Mouse (Mus musculus) embryonic facial prominence, embryonic 11.5 days (tissue): ENCODE measurements at regions not wholly inside any gene's neighbourhood (a gene's known extent, or its start where the extent isn't known, plus 50 kb on each side); places are given as distances from the start of the nearest gene placed in this dataset.

ENCODE experiments used
- ATAC-seq: fragments of 200-750 bp; cut with Nextera tagmentation; replicated peaks from 2 replicates; pipeline ENCODE4 v1.8.0; 2017; ENCODE audit warnings: low read depth; ENCODE audit not compliant: insufficient number of reproducible peaks, low FRiP score, low TSS enrichment
- DNase-seq: peaks from one replicate; pipeline ENCODE4 v3.0.0-alpha.2; 2015; ENCODE audit warnings: low spot score
- H3K27ac ChIP-seq: fragments of 300-500 bp; sonication (generic); replicated peaks from 2 replicates; pipeline ENCODE4 v1.5.1; 2014; ENCODE audit warnings: mild to moderate bottlenecking, low read depth, low read length, control low read depth
- H3K27me3 ChIP-seq: fragments of 300-500 bp; sonication (generic); 2 replicates; pipeline ENCODE4 v1.6.1; 2014; ENCODE audit warnings: mild to moderate bottlenecking, low read length, moderate library complexity, mixed read lengths; ENCODE audit not compliant: control insufficient read depth, insufficient read depth
- H3K36me3 ChIP-seq: fragments of 300-500 bp; sonication (generic); replicated peaks from 2 replicates; pipeline ENCODE4 v1.6.1; 2014; ENCODE audit warnings: low read depth, mild to moderate bottlenecking, low read length, moderate library complexity, mixed read lengths; ENCODE audit not compliant: control insufficient read depth, insufficient read depth
- H3K4me1 ChIP-seq: fragments of 300-500 bp; sonication (generic); 2 replicates; pipeline ENCODE4 v1.6.1; 2014; ENCODE audit warnings: low read length, mixed read lengths; ENCODE audit not compliant: control insufficient read depth, insufficient read depth
- H3K4me2 ChIP-seq: fragments of 300-500 bp; sonication (generic); 2 replicates; pipeline ENCODE4 v1.6.1; 2014; ENCODE audit warnings: low read depth, mild to moderate bottlenecking, control low read depth, low read length, moderate library complexity
- H3K4me3 ChIP-seq: fragments of 300-500 bp; sonication (generic); 2 replicates; pipeline ENCODE4 v1.5.1; 2014; ENCODE audit warnings: low read depth, low read length, control low read depth
- H3K9ac ChIP-seq: fragments of 300-500 bp; sonication (generic); replicated peaks from 2 replicates; pipeline ENCODE4 v1.6.1; 2014; ENCODE audit warnings: mild to moderate bottlenecking, control low read depth, low read length
- H3K9me3 ChIP-seq: fragments of 300-500 bp; sonication (generic); replicated peaks from 2 replicates; pipeline ENCODE4 v1.6.1; 2016; ENCODE audit warnings: mild to moderate bottlenecking, low read length, inconsistent platforms, mixed read lengths; ENCODE audit not compliant: control insufficient read depth
- WGBS: fragments of 180-500 bp; shearing (Covaris S2); extraction: QIAGEN DNeasy Blood & Tissue Kit; methylation state at CpG from one replicate; pipeline ENCODE4 v1.1.7; 2014; 5-methylcytosine and 5-hydroxymethylcytosine counted together

- no peak for DNase-seq
- ATAC-seq = no peak
- WGBS = 94% methylated on average over 4 of the region's 4 CpGs
Observed at GRCm38 (mm10) chr2:46368882-46369281, 1251.7 kb upstream of the Zeb2 start.

DNA sequence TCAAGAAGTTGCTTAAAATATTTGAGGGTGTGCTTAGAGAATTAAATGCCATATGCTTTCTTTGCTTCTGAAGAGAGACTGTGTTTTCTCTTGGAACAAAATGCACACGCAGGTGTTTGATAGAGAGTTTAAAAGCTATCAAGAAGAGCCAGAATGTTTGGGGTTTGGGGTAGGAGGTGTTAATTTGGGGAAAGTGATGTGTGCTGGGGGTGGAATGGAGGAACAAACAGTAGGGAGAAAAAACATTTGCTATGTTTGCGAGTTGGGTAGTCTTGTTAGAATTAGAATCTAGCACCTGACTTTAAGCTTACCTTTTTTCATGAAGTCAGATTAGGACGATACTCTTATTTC lies 1248.9 kb upstream of the Zeb2 start:
- DNase-seq (no peak), ATAC-seq (no peak)
- H3K36me3 ChIP-seq = no peaks in the 10 kb centered on the region
- H3K27ac ChIP-seq = no peak overlapping the region
- H3K27me3 ChIP-seq = no peaks in the 10 kb centered on the region
- no peaks in the 10 kb centered on the region for H3K4me1 ChIP-seq
- H3K9me3 ChIP-seq = no peaks in the 10 kb centered on the region
- no peak overlapping the region for H3K4me3 ChIP-seq
- H3K4me2 ChIP-seq = no peak overlapping the region
- WGBS = 91% methylated on average over 3 of the region's 3 CpGs
- no peak overlapping the region for H3K9ac ChIP-seq

More at GRCm38 (mm10) chr2:46368882-46369281, 1251.7 kb upstream of the Zeb2 start:
- H3K9ac ChIP-seq = no peak overlapping the region
- no peaks in the 10 kb centered on the region for H3K36me3 ChIP-seq
- H3K27me3 ChIP-seq = no peaks in the 10 kb centered on the region
- no peak overlapping the region for H3K27ac ChIP-seq
- no peaks in the 10 kb centered on the region for H3K9me3 ChIP-seq
- H3K4me2 ChIP-seq = no peak overlapping the region
- no peak overlapping the region for H3K4me3 ChIP-seq
- no peaks in the 10 kb centered on the region for H3K4me1 ChIP-seq

DNA sequence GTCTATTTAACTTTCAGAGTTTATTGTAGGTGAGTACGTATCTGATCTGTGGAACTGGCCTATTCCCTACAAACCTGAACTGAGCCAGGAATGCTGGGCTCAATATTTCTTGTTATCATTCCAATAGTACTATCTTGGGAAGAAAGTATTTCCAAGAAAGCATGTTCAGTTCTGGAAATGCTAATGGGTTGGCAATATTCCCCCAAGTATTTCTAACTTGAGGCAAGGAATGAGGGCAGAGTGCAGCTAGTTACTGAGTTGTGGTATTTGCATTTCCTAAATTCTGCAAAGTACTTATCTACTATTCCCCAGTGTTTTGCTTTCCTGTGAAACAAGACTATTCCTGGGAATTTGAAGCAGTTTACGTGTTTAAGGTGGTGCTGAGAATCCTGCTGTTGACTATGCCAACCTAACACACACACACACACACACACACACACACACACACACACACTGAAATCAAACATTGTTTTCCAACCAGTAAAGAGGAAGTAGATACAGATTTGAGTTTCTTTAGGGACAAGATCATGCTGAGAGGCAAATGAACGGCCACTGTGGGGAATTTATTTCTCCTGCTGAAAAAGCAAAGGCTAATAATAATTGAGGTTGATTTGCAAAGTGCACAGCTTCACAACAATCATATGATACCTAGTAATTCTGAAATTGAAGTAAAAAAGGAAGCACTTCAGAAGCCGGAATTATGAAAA lies 1248.4 kb upstream of the Zeb2 start:
- H3K4me2 ChIP-seq = no peak overlapping the region
- WGBS = 76% methylated on average over 4 of the region's 4 CpGs
- DNase-seq (no peak), ATAC-seq (no peak)
- no peaks in the 10 kb centered on the region for H3K9me3 ChIP-seq
- H3K36me3 ChIP-seq = no peaks in the 10 kb centered on the region
- no peaks in the 10 kb centered on the region for H3K27me3 ChIP-seq
- H3K9ac ChIP-seq = no peak overlapping the region
- no peak overlapping the region for H3K4me3 ChIP-seq
- no peaks in the 10 kb centered on the region for H3K4me1 ChIP-seq
- H3K27ac ChIP-seq = no peak overlapping the region

- no peak for ATAC-seq
- no peaks in the 10 kb centered on the region for H3K4me1 ChIP-seq
Observed at GRCm38 (mm10) chr2:46360049-46360712, 1243.0 kb upstream of the Zeb2 start.

DNA sequence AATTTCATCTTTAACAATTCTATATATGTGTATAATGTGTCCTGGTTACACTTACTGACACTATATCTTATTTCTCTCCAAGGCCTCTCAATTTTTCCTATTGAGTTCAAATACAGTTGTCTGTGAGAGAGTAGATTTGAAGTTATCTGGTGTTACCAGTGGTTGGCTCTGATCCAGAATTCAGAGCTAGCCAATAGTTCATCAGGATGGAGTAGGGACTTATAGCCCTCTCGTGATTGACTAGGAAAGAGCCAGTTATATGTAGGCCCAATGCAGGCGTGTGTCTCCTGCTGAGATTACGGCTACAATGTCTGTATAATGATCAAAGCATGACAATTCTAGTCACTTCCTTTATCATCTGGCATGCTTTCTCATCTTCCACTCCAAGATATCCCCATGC lies 1241.0 kb upstream of the Zeb2 start:
- H3K36me3 ChIP-seq = no peaks in the 10 kb centered on the region
- WGBS = 88% methylated on average over 3 of the region's 3 CpGs

More at GRCm38 (mm10) chr2:46360049-46360712, 1243.0 kb upstream of the Zeb2 start:
- H3K9me3 ChIP-seq = no peaks in the 10 kb centered on the region
- H3K4me2 ChIP-seq = no peak overlapping the region
- no peak for DNase-seq
- H3K27ac ChIP-seq = no peak overlapping the region
- no peaks in the 10 kb centered on the region for H3K36me3 ChIP-seq
- H3K4me3 ChIP-seq = no peak overlapping the region
- no peaks in the 10 kb centered on the region for H3K27me3 ChIP-seq
- H3K9ac ChIP-seq = no peak overlapping the region
- WGBS = 70% methylated on average over 4 of the region's 4 CpGs

GRCm38 (mm10) chr2:46356651-46357050 lies 1239.5 kb upstream of the Zeb2 start:
- H3K4me3 ChIP-seq = no peak overlapping the region
- no peaks in the 10 kb centered on the region for H3K27me3 ChIP-seq
- H3K27ac ChIP-seq = no peak overlapping the region
- ATAC-seq = no peak
- H3K4me1 ChIP-seq = no peaks in the 10 kb centered on the region
- H3K36me3 ChIP-seq = no peaks in the 10 kb centered on the region
- DNase-seq = no peak
- no peaks in the 10 kb centered on the region for H3K9me3 ChIP-seq
- no peak overlapping the region for H3K9ac ChIP-seq
- H3K4me2 ChIP-seq = no peak overlapping the region
- WGBS = 85% methylated on average over 3 of the region's 3 CpGs

More for the DNA sequence above, 1241.0 kb upstream of the Zeb2 start:
- no peaks in the 10 kb centered on the region for H3K27me3 ChIP-seq
- H3K9ac ChIP-seq = no peak overlapping the region
- ATAC-seq = no peak
- no peak overlapping the region for H3K4me2 ChIP-seq
- no peaks in the 10 kb centered on the region for H3K9me3 ChIP-seq
- H3K4me3 ChIP-seq = no peak overlapping the region
- H3K4me1 ChIP-seq = no peaks in the 10 kb centered on the region
- DNase-seq = no peak
- no peak overlapping the region for H3K27ac ChIP-seq

DNA sequence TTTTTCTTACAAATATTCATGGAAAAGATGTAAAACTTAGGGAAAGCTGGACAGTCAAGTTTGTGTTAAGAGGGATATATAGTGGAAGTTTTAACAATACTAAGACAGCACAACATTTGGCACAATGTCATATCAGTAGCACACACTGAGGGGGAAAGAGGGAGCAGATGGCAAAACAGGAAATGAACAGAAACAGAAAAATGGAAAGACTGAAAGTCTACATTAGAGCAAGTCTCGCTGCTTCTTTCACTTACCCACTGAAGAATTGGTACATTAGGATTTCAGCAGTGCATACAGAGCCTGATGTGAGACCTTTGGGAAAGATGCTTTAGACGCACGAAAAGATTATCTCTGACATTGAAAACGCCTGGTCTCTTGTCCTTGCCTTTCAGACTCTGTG lies 1223.5 kb upstream of the Zeb2 start:
- H3K9me3 ChIP-seq = no peaks in the 10 kb centered on the region
- no peak overlapping the region for H3K9ac ChIP-seq
- H3K4me2 ChIP-seq = no peak overlapping the region
- DNase-seq (no peak), ATAC-seq (no peak)
- no peaks in the 10 kb centered on the region for H3K36me3 ChIP-seq
- H3K4me1 ChIP-seq = no peaks in the 10 kb centered on the region
- H3K4me3 ChIP-seq = no peak overlapping the region
- H3K27me3 ChIP-seq = no peaks in the 10 kb centered on the region
- H3K27ac ChIP-seq = no peak overlapping the region
- WGBS = 83% methylated on average over 4 of the region's 4 CpGs

- DNase-seq (no peak), ATAC-seq (no peak)
- no peaks in the 10 kb centered on the region for H3K9me3 ChIP-seq
- 82% methylated on average over 2 of the region's 2 CpGs for WGBS
- H3K4me2 ChIP-seq = no peak overlapping the region
- H3K27ac ChIP-seq = no peak overlapping the region
- no peaks in the 10 kb centered on the region for H3K4me1 ChIP-seq
- H3K9ac ChIP-seq = no peak overlapping the region
- H3K27me3 ChIP-seq = no peaks in the 10 kb centered on the region
- no peaks in the 10 kb centered on the region for H3K36me3 ChIP-seq
- no peak overlapping the region for H3K4me3 ChIP-seq
Observed at GRCm38 (mm10) chr2:46316666-46317065, 1199.5 kb upstream of the Zeb2 start.
